In the genomic region with DNA sequence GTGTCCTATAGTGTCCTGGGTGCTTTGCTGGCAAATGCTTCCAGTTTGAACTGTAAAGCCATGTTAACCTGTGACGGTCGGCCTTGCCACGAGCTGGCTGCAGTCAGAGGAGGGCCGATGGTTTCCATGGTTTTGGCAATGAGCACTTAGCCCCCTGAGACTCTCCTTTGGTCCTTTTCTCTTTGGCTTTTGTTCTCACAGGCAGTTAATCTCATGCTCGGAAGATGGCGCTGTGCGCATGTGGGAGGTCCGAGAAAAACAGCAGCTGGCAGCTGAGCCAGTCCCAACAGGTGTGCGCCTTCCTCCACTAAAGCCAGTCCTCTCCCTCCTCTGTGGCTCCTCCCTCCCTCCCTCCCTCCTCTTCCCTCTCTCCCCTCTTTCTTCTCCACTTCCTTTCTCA, we compare ENCODE assay signal across 8 mouse cellular contexts. TPM values are rescaled to one million over a fixed set of nuclear protein-coding genes. Genes with fewer than 3 reads are reported as not detected.
A peak's percentile ranks its signal among the peaks of the same experiment; 100 is the strongest.
DNase-seq lines count a peak whose midpoint lies in the region; ATAC-seq lines count a peak whose summit lies in the region.
"Had no signal": no experiment of that assay in that cellular context is flagged by ENCODE, and none has a peak within 500 bp of the region (broad histone marks: within the 10 kb centered on the region; RNA-seq: fewer than 3 reads in every experiment).

No protein-coding gene starts in this region.

- WGBS in forebrain, embryonic 15.5 days: under 1% methylated on average over 9 of the region's 9 CpGs
- WGBS in intestine, embryonic 15.5 days: 4% methylated on average over 9 of the region's 9 CpGs
- 0% methylated on average over 9 of the region's 9 CpGs for WGBS in midbrain, embryonic 13.5 days

- H3K27ac ChIP-seq in forebrain, embryonic 15.5 days (replicated peaks): peak overlapping the region; percentile 67
- peak overlapping the region; percentile 3; the same call in 1 of the 2 replicates for H3K27ac ChIP-seq in intestine, embryonic 15.5 days
- no peak overlapping the region for H3K27ac ChIP-seq in midbrain, embryonic 13.5 days
- H3K27ac ChIP-seq: liver, embryonic 15.5 days had no signal

- peak; percentile 22 for DNase-seq in T-cell, adult 2 months (ENCODE audit: low spot score)
- DNase-seq in c-Kit-positive CD71-positive TER-119-positive erythroid progenitor cells, embryonic 14.5 days (ENCODE audit: low spot score): peak; percentile 3
- peak; percentile 76 to 80 for DNase-seq in left cerebral cortex, postnatal 14 days (ENCODE audit: low spot score in 2 of 2)
- peak; percentile 7 to 59 for DNase-seq in spleen, postnatal 10 days (ENCODE audit: low spot score in 2 of 2)

- peaks cover 18% of the 10 kb centered on the region for H3K4me1 ChIP-seq in forebrain, embryonic 15.5 days
- no peaks in the 10 kb centered on the region for H3K4me1 ChIP-seq in intestine, embryonic 15.5 days (replicated peaks)
- H3K4me1 ChIP-seq in midbrain, embryonic 13.5 days (replicated peaks): peaks cover 17% of the 10 kb centered on the region
- H3K4me1 ChIP-seq: liver, embryonic 15.5 days had no signal

- H3K9ac ChIP-seq in forebrain, embryonic 15.5 days (replicated peaks): 0 out of 2 replicates have a peak overlapping the region, but pooled peaks have one; percentile 20
- H3K9ac ChIP-seq in intestine, embryonic 15.5 days: no peak overlapping the region; the same call in 1 of the 2 replicates
- peak overlapping the region; percentile 50 for H3K9ac ChIP-seq in midbrain, embryonic 13.5 days (replicated peaks)
- H3K9ac ChIP-seq: liver, embryonic 15.5 days had no signal

- no peaks in the 10 kb centered on the region for H3K9me3 ChIP-seq in forebrain, embryonic 15.5 days
- H3K9me3 ChIP-seq in intestine, embryonic 15.5 days: no peaks in the 10 kb centered on the region
- H3K9me3 ChIP-seq in midbrain, embryonic 13.5 days: no peaks in the 10 kb centered on the region
- H3K9me3 ChIP-seq: liver, embryonic 15.5 days had no signal

- H3K36me3 ChIP-seq in forebrain, embryonic 15.5 days: no peaks in the 10 kb centered on the region
- no peaks in the 10 kb centered on the region for H3K36me3 ChIP-seq in intestine, embryonic 15.5 days
- H3K36me3 ChIP-seq in midbrain, embryonic 13.5 days: peaks cover 9% of the 10 kb centered on the region
- H3K36me3 ChIP-seq: liver, embryonic 15.5 days had no signal

- intact Hi-C loops in left cerebral cortex, postnatal 14 days (cut with DNase I): loop anchor here (5.0 kb wide), 3 partner anchors 204 to 329 kb away; no protein-coding TSS in a partner anchor

- ATAC-seq in forebrain, embryonic 15.5 days (replicated peaks): peak; percentile 76
- peak; percentile 82 for ATAC-seq in intestine, embryonic 15.5 days
- peak; percentile 87 for ATAC-seq in midbrain, embryonic 13.5 days

- H3K4me2 ChIP-seq in forebrain, embryonic 15.5 days (replicated peaks): no peak overlapping the region
- no peak overlapping the region for H3K4me2 ChIP-seq in intestine, embryonic 15.5 days (replicated peaks)
- H3K4me2 ChIP-seq in midbrain, embryonic 13.5 days (replicated peaks): peak overlapping the region; percentile 13; the same call in 1 of the 2 replicates
- H3K4me2 ChIP-seq: liver, embryonic 15.5 days had no signal

- H3K4me3 ChIP-seq in forebrain, embryonic 15.5 days: no peak overlapping the region
- H3K4me3 ChIP-seq in intestine, embryonic 15.5 days (replicated peaks): no peak overlapping the region
- H3K4me3 ChIP-seq in midbrain, embryonic 13.5 days (replicated peaks): no peak overlapping the region
- H3K4me3 ChIP-seq: liver, embryonic 15.5 days had no signal

- H3K27me3 ChIP-seq in forebrain, embryonic 15.5 days: no peaks in the 10 kb centered on the region
- H3K27me3 ChIP-seq in intestine, embryonic 15.5 days (replicated peaks): no peaks in the 10 kb centered on the region
- peaks cover 3% of the 10 kb centered on the region; the same call in 1 of the 2 replicates for H3K27me3 ChIP-seq in midbrain, embryonic 13.5 days
- H3K27me3 ChIP-seq: liver, embryonic 15.5 days had no signal

RNA-seq across cellular contexts. Expression of gene Wdr41, which starts 41.8 kb away (rescaled TPM):
- polyA plus RNA-seq in forebrain, embryonic 15.5 days (2015; fragmentation: Nextera tagmentation; extraction: Ambion mirVana): 24.8 and 27.5 TPM in 2 replicates
- polyA plus RNA-seq in intestine, embryonic 15.5 days (2015; fragmentation: Nextera tagmentation; extraction: Ambion mirVana): 20.0 and 21.6 TPM in 2 replicates
- 10 to 100 TPM; 24.0 to 24.4 TPM for total RNA-seq in left cerebral cortex, postnatal 14 days (2021)
- 21.9 and 22.9 TPM in 2 replicates for polyA plus RNA-seq in midbrain, embryonic 13.5 days (2015; fragmentation: Nextera tagmentation; extraction: Ambion mirVana)

Comparison
In these comparisons a context has a peak if more than half of its experiments do, and no peak if none do; other contexts are left out.
1. DNase-seq: peak in every context shown above with its lines; median percentile 78 in left cerebral cortex, postnatal 14 days; 33 in spleen, postnatal 10 days; 22 in T-cell, adult 2 months; 3 in c-Kit-positive CD71-positive TER-119-positive erythroid progenitor cells, embryonic 14.5 days.